Mouse (Mus musculus) MN1 (cell line): ENCODE results near the gene Cdc14a.

Source experiments
- DNase-seq: peaks from one replicate; pipeline ENCODE4 v3.0.0-alpha.2; 2016; ENCODE audit warnings: low spot score

The Cdc14a gene

GRCm38 (mm10) chr3:116263977-116264376, 159.9 kb downstream of the Cdc14a start:
- no peak for DNase-seq

- no peak for DNase-seq
These were observed 160.8 kb downstream of the Cdc14a start for GRCm38 (mm10) chr3:116263061-116263460.

GRCm38 (mm10) chr3:116256104-116256503, 167.7 kb downstream of the Cdc14a start:
- DNase-seq: no peak

GRCm38 (mm10) chr3:116253077-116253531, 170.7 kb downstream of the Cdc14a start, which contains the start of gene Gpr88:
Gene Gpr88 (minus strand): TSS chr3:116253503.
- no peak for DNase-seq

- DNase-seq: no peak
These were observed 171.4 kb downstream of the Cdc14a start for GRCm38 (mm10) chr3:116252255-116253040.

- DNase-seq: no peak
These were observed 172.2 kb downstream of the Cdc14a start for GRCm38 (mm10) chr3:116251481-116252254.

GRCm38 (mm10) chr3:116249026-116249425, 174.8 kb downstream of the Cdc14a start:
- DNase-seq: no peak

GRCm38 (mm10) chr3:116244476-116244875, 179.4 kb downstream of the Cdc14a start:
- DNase-seq: no peak

GRCm38 (mm10) chr3:116242685-116243084, 181.1 kb downstream of the Cdc14a start:
- DNase-seq: no peak

- DNase-seq: no peak
These were observed 186.3 kb downstream of the Cdc14a start for GRCm38 (mm10) chr3:116237527-116237926.

GRCm38 (mm10) chr3:116236856-116237255, 187.0 kb downstream of the Cdc14a start:
- DNase-seq: no peak

- DNase-seq: no peak
These were observed 190.3 kb downstream of the Cdc14a start for GRCm38 (mm10) chr3:116233515-116233914.

- DNase-seq: no peak
These were observed 191.1 kb downstream of the Cdc14a start for GRCm38 (mm10) chr3:116232763-116233162.

GRCm38 (mm10) chr3:116229336-116229735, 194.5 kb downstream of the Cdc14a start:
- DNase-seq: no peak

GRCm38 (mm10) chr3:116228360-116229245, 195.2 kb downstream of the Cdc14a start:
- no peak for DNase-seq

- no peak for DNase-seq
These were observed 196.4 kb downstream of the Cdc14a start for GRCm38 (mm10) chr3:116227383-116227782.

- no peak for DNase-seq
These were observed 196.9 kb downstream of the Cdc14a start for GRCm38 (mm10) chr3:116226915-116227314.
